Mouse (Mus musculus) ES-E14 (cell line): ENCODE data around the gene Dhrs9.

ENCODE experiments used
- CHD2 ChIP-seq: IDR thresholded peaks from 2 replicates; pipeline ENCODE4 v1.6.1; 2014; ENCODE audit warnings: mild to moderate bottlenecking, low read depth, low read length, inconsistent platforms
- ZC3H11A ChIP-seq: IDR thresholded peaks from 2 replicates; pipeline ENCODE4 v1.6.1; 2012; ENCODE audit warnings: low read depth, mild to moderate bottlenecking, inconsistent platforms, low read length, borderline replicate concordance

- TF ChIP-seq ZC3H11A (no peak), CHD2 (no peak)
These were observed 13.7 kb downstream of the Dhrs9 start for GRCm38 (mm10) chr2:69393947-69394346.
